Mouse (Mus musculus): ENCODE measurements around the gene P2ry6.

Gene P2ry6

DNA sequence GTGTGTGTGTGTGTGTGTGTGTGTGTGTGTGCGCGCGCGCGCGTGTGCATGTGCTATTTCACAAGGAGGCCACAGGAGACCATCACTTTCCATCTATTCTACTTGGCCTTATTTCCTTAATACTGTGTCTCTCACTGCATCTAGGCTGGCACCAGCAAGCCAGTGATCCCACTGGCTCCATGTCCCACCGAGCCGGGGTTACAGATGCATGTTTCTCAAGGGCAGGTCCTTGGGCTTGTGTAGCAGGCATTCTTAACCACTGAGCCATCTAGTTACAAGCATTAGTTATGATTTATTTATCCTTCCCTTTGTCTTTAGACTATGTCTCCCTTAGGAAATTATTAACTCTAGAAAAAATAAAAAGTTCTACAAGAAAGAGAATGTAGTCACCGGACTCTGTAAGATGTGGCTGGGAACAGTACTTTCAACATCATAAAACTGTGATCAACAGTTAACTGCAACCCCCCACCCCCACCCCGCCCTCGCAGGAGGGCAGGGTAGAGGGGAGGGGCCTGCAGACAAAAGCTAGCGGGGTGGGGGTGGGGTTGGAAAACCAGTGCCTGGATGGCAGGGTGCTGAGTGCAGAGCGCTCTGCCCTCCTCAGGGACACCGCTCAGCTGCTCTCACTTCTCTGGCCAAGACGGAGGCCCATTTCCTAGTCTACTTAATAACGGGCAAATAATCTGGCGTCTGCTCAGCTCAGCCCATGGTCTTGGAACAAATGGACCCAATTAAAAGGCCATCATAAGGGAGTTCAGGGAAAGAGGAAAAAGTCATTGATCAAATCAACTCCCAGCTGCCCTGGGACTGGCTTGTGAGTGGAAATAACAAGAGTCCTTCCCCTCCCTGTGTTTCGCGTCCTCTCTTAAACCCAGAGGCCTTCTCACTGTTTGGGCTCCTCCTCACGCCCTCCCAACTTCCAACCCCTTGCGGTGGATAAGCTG, 10.3 kb upstream of the P2ry6 start:
- DNase-seq = no peak

DNA sequence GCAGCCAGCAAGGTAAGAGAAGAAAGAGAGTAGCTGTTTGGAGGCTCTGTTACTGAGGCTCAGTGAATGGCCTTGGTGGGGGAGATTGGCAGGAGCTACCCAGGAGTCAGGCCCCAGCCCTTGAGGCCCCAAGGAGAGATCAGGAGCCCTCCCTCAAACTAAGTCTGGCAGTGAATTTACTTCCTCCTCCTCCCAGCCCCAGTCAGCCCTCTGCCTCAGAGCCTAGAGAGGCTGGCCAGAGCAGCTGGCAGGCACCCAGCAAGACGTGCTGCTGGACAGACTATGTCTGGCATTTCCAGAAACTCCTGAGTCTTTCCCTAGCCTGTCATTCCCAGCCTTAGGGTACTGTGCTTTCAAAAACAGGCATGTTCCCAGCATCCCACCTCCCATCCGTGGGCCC, 4.7 kb upstream of the P2ry6 start:
- DNase-seq = no peak

DNA sequence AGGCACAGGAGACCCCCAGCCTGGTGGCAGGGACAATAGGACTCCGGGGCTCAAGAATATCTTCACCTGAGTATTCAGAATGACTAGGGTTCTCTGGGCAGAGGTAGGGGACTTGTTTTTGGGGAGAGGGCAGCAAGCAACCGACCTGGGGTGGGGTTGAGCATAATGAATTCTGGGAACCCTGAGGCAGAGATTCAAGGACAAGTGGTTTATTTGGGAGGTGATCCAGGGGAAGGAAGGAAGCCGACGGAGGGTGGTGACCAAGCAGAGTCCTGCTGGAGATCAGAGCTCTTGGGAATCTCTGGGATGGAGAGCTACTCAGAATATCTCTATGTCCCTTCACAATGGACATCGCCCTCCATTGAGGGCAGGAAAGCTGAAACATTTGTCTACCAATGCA, 3.7 kb upstream of the P2ry6 start:
- DNase-seq = no peak

DNA sequence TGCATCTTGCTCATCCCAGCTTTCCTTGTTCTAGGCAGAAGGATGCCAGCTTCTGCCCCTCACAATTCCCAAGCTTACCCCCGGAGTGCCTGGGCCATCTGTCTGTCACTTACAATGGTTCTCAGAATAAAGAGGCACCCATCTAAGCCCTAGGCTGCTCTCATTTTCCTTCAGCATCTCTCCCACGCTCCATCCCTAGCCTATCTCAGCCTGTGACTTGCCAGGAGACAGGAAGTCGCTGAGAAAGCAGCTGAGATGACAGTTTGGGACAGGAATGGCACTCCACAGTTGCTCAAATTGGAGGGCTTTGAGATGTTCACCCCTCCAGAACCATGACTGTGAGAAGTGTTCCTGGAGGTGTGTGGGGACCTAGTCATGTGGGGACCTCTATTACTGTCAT, 1.6 kb downstream of the P2ry6 start:
- no peak for DNase-seq

DNA sequence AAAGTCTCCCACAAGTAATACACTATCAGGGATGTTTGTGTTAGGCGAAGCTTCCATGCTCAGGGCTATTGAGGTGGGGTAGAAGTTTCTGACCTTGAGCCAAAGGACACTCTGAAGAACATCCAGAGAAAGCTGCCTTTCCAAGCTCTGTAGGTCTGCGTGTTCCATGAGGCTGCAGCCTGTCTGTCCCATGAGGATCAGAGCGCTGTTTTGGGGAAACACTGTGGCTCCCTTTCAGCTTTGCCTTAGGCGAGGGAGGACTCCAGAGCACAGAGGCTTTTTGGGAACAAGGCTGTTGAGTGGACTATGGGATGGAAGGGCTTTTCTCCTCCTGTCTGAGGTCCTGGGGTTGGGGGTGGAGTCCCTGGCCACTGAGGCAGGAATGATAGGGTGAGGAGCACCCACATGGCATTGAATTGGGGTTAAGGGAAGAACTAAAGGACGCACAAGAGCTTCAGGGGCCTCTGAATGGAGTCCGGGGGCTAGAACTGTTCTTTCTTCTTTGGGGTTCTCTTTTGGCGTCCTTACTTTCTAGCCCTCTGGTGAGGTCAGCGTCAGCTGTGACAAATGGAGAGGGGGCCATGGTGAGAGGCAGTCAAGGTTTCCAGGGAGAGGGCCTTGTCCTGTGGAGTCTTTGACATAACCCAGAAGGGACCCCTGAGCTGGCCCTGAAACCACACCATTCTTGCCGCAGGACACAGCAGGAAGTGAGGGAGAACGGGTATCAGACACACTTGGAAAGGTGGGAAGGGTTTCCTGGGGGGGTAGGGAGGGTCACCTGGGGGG, 5.4 kb downstream of the P2ry6 start:
- DNase-seq = no peak

DNA sequence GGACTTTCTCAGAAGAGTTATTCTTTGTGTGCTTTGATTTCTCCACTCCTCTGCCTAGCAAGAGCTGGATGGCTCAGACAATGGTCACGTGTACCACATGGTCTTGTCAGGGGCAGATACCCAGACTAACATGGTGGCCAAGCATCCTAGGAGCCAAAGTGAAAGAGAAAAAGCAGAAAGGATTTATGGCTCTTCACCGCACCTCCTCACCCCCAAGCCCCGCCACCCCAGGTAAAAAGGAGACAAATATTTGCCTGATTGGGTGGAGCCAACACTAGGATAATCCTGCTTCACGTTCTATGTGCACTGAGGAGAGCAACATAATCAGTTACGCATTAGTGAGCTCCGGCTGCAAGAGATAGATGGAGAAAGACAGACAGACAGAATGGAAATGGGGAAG, 6.1 kb downstream of the P2ry6 start:
- DNase-seq = no peak

DNA sequence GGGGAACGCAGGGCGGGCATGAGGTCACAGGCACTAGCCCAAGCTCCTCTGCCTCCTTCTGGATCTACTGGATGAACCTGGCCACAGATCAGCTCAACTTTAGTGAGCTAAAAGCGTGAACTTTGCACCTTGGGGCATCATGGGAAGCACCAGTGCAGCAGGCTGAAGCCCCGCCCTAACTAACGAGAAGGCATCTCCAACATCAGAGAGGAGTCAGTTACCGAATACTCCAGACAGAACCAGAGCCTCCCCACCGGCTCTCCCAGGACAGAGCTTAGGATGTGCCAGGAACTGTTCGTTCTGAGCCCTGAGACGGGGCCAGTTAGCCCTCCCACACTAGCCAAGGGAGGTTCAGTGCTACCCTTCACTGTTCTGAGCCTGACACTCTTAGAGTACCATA, 6.6 kb downstream of the P2ry6 start:
- no peak for DNase-seq

DNA sequence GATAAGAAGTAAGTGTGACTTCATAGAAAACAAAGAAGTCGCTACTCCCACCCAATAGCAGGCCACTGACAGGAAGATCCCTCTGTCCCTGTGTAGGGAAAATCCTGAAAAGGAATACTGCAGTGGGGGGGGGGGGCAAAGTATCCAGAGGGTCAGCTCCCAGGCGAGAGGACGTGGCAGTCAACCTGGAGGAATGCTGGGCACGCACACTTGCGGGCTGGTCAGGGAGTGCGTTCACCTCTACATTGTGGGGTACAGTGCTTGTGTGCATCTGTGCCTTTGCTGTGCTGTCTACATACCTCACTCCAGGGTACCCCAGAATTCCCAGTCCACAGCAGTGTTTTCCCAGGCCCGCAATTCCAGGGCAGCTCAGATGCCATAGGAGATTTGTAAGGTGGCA, 8.4 kb downstream of the P2ry6 start:
- no peak for DNase-seq

DNA sequence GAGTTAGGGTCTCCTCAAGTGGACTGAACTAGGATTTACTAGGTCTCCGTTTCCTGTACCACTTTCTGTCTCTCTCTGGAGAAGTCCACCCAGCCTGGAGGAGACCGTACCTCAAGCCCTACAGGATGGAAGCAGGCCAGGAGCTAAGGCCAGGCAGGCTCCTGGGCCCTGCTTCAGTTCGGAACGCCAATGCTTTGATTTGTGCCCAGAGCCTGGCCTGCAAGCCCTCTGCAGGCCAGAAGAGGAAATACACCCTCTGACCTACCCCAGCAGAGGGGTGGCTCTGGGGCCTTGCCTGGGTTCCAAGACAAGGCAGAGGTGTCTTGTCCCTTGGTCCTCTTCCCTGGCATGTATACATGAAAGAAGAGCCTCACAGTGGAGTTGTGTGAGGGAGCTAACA, 9.4 kb downstream of the P2ry6 start:
- peak; percentile 13 for DNase-seq

DNA sequence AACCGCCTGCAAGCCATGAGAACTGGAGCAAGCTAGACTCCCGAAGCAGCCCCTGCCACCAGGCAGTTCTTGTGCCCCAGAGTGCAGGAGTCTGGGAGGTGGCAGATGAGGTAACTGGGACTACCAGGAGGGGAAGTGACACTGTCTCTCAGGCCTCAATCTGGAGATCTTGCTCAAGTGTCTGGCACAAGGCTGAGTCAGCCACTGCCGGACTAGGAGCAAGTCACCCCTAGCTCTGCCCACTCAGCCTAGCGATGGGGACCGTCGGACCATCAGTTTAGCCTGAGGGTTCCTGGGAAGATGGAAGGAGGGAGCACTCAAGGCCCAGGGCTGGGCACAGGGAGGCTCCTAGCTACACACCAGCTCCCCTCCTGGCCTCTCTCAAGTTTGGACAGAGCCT, 10.2 kb downstream of the P2ry6 start:
- DNase-seq = no peak

DNA sequence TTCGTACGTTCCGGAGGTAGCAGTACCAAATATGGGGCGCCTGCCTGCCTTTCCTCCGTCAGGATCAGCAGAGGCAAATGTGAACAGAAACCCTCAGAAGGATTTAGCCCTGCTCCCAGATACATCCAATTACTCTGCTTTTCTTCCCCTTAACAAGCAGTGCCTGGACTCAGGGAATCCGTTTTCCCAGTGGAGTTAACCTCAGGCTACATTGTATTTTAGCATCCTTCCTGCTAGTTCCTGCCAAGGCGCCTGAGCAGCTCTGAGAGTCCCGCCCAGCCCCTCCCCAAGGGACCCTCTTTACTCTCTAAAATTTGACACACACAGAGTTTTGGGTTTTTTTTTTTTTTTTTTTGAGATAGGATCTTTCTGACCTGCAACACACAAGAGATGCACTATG, 11.1 kb downstream of the P2ry6 start:
- DNase-seq = no peak

DNA sequence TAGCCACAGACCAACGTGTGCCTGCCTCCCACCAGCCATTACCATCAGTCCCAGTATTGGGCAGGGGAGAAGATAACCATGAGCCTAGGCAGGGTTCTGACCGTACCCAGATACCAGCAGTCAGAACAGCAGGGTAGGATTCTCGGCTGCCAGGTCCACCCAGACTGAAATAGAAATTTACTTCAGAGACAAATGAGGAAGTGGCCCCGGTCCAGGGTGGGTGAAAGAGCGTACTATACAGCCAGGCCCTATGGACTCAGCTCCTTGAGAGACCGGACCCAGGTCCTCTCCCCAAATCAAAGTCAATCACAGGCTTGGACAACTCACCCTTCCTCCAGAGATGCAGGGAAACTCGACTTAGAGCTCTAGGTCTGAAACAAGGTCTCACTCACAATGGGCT, 13.3 kb downstream of the P2ry6 start:
- DNase-seq = no peak

DNA sequence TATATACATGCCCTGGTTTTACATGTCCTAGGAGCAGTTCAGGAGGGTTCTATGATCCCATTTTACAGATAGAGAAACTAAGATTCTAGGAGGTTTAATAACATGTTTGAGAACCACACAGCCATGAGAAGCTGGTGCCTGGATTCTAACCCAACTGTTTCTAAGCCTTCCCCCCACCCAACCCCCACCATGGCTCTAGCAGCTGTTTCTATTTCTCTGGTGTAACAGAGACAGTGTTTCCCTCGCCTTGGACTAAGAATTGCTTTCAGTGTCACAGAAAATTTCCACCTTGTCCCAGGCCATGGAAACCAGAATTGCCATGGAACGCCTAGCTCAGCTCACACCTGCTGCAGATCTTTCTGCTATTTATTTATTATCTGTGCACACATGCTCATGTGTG, 14.0 kb downstream of the P2ry6 start:
- DNase-seq = no peak

DNA sequence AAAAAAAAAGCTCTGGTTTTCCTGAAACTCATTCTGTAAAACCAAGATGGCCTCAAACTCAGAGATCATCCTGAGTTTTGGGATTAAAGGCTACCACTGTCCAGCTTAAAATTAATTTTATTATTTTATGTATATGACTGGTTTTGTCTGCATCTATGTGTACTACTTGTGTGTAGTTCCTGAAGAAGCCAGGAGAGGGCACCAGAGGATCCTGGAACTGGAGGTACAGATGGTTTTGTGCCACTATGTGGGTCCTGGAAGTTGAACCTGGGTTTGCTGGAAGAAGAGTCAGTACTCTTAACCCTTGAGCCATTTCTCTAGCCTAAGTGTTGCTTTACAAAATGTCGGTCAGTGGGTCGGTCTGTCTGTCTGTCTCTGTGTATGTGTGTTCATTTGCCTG, 16.0 kb downstream of the P2ry6 start:
- no peak for DNase-seq

DNA sequence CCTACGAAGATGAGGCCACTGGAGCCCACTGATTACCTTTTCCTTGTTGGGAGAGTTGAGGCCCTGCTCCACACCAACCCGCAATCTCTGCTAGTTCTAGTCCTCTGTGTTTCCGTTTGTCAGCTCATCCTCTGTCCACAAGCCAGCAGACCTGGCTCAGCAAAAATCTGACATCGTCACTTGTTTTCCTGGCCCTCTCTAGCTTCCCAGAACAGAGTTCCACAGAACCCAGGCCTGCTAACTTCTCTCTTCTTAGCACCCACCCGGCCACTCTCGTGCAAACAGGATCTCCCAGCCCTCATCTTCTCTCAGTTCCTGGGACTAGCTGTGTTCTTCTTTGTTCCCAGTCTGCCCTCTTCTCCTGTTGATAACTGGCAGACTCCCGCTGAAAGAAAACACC, 21.8 kb downstream of the P2ry6 start:
- DNase-seq = no peak

DNA sequence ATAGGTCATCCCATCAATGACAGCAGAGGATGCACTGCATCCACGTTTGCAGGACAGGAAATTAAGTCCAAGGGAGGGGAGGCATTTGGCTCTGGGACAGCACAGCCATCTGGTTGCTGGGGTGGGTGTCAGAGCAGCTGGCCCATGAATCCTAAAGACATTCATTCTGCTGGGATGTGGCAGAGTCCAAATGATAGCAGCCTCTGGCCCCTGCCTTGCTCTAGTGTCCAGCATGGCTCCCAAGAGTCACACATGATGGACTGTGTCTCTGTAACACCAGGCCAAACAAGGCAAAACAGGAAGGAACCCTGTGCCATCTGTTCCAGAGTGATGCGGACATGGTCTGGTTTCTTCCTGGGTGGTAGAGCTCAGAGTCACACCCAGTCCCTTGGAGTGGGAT, 22.5 kb downstream of the P2ry6 start:
- no peak for DNase-seq

DNA sequence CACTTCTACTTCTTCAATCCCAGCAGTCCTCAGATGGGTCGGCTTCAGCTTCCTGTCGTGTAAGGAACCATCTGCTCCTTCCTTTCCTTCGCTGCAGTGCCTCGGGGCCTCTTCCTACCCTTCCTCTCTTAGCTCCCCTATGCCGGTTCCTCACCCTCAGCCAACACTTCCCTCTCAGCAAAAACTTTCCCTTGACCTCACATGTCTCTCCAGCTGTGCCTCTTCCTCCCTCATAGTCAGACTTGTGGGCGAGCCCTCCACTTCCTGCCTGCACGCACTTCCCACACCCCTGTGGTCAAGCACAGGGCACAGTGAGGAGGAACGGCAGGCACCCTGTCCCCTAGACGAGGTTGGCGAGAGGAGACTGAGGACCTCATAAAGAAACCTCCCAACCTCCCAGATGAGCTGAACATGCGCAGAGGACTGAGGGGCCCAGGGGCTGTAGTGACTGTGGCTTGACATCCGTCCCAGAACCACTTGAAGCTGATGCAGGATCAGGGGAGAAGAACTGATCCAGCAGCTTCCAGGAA, 23.9 kb downstream of the P2ry6 start:
- no peak for DNase-seq

DNA sequence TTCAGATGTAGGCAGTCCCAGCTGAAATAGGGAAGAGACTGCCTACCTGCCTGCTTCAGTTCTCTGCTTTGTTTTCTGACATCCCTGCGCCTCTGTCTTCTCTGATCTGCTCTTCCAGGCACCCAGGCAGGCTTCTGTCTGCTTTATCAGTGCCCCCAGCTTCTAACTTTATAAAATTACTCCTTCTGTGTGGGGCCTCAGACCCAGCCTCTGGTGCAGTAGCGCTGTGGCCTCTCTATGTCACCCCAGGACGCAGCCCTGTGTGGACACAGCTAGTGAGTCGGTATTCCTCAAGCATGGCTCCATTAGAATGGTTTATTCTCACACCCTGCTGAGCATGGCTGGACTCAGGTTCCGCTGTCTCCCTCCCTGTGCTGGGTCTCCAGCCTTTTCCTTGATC, 24.4 kb downstream of the P2ry6 start:
- no peak for DNase-seq

DNA sequence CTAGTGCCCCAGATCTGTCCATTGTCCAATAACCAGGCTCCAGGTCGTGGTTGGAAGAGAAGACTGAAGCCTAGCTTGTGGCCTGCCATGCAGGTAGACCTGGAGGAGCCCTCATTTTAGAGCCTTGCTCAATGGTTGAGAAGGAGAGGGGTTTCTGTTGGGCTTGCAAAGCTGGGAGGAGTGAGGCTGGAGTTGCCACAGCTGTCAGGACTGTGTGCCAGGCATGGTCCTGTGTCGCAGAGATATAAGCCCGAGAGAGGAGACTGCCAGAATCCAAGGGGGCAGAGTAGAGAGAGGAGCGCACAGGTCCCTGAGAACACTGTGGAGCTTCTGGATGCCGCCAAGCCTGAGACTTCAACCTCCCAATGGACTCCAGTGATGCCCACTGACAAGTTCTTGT, 29.7 kb downstream of the P2ry6 start:
- no peak for DNase-seq

DNA sequence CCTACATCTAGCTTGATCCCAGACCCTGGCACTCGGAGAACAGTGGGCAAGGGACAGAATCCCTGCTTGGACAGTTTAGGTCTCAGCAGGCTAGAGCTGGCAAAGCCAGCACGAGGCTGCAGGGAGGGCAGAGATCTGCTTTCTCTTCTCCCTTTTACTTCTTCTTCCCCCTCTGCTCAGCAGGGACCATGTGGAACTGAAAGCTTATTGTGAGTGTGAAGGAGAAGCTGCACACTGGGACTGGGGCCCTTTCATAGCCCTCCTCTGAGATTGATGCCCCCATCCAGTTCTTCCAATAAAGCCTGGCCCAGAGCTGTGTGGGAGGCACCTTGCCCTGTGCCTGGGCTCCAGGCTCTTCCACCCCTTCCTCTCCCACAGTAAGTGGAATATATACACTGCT, 30.1 kb downstream of the P2ry6 start:
- DNase-seq = no peak

DNA sequence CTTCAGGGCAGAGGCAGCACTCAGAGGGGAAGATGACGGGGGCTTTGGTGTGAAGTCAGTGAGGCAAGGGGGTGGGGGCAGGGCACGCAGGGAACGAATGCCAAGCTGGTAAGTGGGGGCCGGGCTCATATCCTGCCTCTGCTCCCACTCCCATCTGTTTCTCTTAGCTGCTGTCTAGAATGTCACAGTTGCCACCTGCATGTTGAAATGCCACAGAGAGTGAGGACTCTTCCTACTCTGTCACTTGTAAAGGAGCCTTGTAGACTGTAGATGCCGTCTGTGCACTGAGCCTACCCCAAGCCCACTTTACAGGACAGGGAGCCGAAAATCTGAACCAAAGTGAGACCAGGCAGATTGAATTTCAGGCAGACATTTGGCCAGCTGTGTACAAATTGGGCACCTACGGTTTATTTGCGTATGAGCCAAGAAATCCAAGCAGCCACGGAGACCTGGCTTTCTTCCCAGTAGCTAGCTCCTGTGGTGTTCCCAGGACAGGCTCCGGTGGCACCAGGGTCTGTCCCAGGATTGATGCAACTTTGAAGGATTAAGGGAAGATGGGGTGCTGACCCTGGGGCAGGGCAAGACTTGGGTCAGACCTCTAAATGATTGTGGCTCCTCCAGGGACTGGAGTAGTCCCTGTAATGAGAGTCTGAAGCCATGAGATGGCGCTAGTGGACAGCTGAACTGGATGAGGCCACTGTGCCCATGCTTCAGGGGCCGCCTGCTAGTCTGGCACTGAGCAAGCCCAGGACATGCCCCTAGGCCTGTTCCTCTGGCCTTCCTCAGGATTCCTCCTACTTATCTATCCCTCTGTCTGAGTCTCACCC, 31.4 kb downstream of the P2ry6 start:
- peak; percentile 52 for DNase-seq

DNA sequence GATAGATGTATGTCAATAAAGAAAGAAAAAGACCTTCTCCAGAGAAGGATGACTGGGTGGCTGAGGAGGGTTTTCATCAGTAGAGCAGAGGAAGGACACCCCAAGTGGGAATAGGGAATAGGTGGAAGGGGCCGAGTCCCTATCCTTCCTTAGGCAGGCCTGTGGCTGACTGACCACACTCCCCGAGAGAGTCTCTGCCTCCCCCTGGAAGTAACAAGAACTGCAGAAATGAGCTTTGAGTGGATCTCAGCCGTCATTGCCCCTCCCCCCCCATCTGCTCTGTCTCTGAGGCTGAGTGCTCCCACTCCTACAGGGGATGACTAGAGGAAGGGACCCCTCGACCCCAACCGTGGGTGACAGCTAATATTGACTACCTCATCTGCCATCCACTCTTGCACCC, 33.3 kb downstream of the P2ry6 start:
- no peak for DNase-seq

DNA sequence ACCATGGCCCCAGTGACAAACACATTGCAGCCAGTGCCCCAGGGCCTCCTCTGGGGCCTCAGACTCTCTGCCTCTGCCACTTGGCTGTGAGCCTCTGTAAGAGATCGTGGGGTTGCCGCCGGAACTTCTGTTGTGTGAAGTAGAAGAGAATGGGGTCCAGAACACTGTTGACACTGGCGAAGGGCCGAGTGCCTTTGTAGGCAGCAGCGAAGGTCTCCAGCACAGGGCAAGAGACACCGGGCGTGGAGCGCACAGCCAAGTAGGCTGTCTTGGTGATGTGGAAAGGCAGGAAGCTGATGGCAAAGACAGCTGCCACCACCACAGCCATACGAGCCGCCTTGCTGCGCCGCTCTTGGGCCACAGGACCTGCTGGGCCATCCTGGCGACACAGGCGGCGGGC, 36.3 kb downstream of the P2ry6 start:
- DNase-seq = no peak
